Mouse (Mus musculus) c-Kit-positive CD71-positive TER-119-negative erythroid progenitor cells, embryonic 14.5 days (primary cell): Measurements from ENCODE around the gene Grin2d.
"Not testable (repeated sequence)": the region's sequence is repeated elsewhere in the genome, so short reads cannot be mapped to it uniquely, and the experiment has no call there.

ENCODE experiments used
- DNase-seq: peaks from one replicate; pipeline ENCODE4 v3.0.0-alpha.2; 2013; ENCODE audit warnings: low read depth

Gene Grin2d

DNA sequence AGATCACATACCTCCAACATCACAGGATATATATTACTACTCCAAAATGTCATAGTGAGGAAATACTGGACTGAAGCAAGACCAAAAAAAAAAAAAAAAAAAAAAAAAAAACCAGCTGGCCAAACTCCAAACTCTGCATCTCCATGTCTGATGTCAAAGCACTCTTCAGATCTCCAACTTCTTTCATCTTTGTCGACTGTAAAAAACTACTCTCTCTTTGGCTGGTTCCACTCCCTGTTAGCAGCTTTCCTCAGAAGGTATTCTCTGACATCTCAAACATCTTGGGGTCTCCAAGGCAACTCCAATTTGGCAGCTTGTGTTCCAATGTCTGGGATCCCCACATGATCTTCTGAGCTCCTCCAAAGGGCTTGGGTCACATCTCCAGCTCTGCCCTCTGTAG lies at the start of gene Grin2d:
Grin2d (minus strand) TSS at position 101 of the 400 bp plus-strand sequence.
- not testable (repeated sequence) for DNase-seq

- no peak for DNase-seq
These were observed 46.2 kb upstream of the Grin2d start for GRCm38 (mm10) chr7:45924429-45924816.

GRCm38 (mm10) chr7:45923762-45924428 lies 45.7 kb upstream of the Grin2d start, which contains the start of gene Ccdc114:
Gene Ccdc114 (plus strand): TSS chr7:45924072.
- peak; percentile 45 for DNase-seq

DNA sequence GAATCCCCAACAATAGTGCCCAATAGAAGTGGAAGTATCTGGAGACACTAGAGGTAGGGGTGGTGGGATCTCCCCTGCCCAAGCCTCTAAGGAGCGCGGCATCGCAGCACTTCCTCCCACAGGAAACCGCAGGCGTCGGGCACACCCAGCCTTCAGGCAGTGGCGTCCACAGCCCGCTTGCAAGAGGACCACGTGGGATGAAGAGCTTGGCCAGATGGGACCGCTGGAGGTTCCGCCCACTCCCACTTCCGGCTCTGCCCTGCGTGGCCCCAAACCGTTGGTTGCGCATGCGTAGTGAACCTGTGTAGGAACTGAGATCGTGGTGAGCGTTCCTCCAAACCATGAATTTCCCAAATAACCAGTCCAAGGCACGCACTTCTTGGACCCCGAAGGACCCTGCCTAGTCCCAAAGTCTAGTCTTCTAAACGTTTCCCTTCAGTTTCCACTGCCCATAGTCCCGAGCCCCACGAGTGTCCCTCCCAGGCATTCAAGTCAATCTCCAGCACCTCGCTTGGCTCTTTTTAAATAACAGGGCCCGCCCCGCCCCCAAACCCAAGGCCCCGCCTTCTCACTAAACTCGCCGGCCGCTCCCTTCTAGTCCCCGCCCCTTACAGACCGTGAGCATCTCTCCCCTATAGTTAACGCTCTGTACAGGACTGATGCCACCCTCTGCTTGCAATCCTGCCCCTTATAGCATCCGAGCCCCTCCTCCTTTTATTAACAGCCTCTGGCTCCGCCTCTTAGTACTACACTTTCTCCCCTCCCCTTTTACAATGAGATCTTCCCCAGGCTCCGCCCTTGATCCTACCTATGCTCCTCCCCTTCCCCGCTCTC lies 45.0 kb upstream of the Grin2d start:
- DNase-seq, result peak; percentile 93

DNA sequence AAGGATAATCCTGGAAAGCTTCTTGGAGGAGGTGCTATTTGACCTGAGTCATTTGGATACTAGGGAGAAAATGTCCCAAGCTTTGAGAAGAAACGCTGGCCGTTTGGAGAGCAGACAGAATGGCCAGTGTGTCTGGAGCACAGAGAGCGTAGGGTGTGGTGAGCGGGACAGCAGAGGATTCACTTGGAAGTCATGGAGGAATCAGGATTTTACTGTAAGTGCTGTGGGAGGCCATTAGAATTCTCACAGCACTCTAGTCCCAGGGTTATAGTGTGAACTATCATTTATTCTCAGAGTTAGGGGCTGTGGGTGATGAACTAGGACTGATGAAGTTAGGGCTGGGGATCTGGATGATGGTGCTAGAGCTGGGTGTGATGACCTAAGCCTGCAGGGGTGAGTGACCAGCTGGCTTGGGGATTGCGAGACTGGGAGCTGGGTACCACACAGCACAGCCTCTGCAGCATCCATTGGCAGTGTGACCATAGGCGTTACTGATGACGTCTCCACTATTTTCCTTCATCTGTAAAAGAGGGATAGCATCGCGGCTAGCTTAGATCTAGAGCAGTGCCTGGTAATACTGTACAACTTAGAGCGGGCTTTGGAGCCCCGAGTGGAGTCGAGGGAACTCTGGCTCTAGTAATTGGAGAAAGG lies 43.9 kb upstream of the Grin2d start:
- no peak for DNase-seq

GRCm38 (mm10) chr7:45921242-45921621 lies 43.1 kb upstream of the Grin2d start, which contains the start of gene Emp3:
Gene Emp3 (minus strand): TSS chr7:45921404.
- DNase-seq, result peak; percentile 61

DNA sequence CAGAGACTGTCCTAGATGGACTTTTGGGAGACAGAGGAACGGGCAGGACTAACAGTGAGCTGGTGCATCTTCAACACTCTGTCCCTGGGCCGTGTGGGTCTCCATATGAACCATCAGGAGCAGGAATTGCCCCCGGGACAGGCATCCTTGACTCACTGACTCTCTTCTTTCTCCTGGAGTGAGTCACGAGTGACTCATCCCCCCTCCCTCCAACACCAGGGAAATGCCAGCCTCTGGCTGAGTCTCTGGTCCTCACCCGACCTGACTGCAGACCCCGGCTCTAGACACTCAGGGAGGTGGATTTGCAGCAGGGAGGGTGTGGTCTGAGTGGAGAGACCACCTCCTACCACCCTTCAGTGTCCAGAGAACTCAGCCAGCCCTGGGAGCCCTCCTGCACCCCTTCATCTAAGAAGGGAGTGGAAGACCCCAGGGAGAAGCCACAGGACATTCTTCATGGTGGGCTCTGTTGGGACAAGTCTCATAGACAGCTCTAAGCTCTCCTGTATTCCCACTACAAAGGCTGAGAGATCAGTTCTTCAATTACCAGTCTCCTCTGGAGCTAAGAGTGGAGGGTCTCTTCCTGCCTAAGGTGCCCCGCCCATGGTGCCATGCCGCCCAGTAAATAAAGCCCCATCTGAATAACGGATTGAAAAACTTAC lies 42.5 kb upstream of the Grin2d start:
- no peak for DNase-seq

- no peak for DNase-seq
These were observed 41.6 kb upstream of the Grin2d start for GRCm38 (mm10) chr7:45919761-45920160.

- no peak for DNase-seq
These were observed 41.0 kb upstream of the Grin2d start for GRCm38 (mm10) chr7:45919083-45919671.

DNA sequence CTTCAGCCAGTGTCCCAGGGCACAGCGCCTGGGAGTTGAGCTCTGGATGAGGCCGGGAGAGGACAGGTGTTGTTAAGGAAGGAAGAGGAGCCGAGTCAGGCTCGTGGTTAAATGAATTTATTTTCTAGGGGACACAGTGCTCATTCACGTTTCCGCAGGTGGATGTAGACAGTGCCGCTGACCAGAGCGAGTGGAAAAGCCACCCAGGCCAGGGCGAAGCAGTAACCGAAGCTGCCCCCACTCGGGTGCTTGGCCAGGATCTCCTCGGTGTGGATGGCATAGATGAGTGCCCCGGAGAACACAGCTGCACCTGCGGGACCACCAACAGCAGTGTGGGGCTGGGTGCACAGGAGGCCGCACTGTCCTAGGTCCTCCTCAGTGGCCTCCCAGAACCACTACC lies 39.7 kb upstream of the Grin2d start:
- DNase-seq, result no peak

DNA sequence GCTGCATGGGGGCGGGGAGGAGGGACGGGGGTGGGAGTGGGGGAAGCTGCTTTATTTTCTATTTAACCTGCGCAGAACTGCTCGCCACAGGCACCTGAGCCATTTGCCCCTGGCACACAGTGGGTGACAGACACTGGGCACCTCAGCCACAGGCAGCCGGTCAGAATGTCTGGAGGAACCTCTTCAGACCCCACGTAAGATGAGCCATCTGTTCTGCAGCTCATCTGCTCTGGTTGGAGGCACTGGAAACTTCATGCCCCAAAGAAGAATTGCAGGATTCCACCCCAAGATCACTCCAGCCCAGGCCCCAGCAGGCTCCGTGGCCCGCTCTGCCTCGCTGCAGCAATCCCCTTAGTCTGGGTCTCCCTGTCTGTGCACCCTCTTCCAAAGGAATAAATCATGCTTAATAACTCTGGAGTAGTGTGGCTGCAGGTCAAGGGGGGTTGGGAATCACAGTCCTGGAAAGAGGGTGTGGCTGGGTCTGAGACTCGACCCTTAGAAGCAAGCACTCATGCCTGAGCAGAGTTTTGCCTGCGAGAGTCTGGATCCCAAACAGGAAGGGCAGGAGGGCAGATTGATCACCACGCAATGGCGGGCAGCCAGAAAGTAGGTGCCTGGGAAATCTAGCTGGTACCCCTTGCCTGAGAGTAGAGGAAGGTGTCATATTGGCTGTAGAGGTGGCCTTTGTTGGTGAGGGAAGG lies 39.0 kb upstream of the Grin2d start:
- no peak for DNase-seq

DNA sequence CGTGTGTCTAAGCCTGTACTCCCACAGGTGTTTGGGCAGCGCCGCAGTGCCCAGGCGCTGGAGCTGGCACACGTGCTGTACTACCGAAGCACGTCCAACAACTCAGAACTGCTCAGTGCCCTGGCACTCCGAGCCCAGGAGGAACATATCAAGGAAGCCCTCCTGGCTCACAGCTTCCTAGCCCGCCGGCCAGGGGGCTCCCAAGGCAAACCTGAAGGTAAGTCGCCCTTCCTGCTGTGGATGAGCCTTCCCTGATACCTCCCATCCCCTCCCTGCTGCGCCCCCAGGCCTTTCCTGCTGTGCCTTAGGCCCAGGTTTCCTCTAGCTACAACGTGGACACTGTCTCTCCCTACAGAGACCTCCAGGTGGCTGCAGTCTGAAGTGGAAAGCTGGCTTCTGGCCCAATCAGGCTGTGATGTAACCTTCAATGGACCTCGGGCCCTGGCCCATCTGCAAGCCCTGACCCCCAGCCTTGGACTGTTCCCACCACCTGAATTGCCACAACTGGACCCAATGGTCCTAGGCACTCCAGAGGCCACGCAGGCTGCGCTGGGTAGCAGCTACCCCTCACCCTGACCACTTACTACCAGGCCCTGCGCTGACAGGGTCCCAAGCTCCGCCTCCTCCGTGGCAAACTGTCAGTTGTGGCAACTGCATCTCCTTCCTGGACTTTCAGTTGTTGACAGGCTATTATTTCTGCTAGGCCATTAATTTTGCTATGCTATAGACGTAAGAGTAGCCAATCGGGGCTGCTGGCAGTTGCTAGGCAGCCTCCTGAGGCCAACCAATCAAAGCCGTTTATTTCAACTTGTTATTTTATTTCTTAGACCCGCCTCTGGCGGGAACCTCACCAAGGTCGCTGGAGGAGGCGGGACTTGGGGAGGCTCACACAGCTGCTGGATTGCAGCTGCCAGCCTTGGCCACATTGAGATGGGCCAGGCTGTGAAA lies 38.2 kb upstream of the Grin2d start:
- peak; percentile 70 for DNase-seq

DNA sequence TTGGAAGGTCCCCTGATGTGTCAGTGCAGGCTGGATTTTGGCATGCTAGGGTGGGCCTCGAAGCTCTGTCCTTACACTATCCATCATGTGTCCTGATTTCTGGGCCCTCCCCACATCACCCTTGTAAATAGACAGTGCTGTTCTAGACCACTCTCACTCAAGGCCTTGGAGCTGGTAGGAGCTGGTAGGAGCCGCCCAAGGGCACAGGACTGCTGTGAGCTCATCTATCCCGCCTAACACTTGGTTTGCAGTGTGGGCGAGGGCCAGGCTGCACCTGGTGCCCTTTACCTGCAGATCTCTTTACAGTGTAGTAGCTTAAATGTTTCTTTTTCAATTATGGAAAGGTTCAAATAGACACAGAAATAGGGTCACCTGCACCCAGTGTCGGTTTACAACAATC lies 36.8 kb upstream of the Grin2d start:
- no peak for DNase-seq

- no peak for DNase-seq
These were observed 35.9 kb upstream of the Grin2d start for GRCm38 (mm10) chr7:45914067-45914466.

DNA sequence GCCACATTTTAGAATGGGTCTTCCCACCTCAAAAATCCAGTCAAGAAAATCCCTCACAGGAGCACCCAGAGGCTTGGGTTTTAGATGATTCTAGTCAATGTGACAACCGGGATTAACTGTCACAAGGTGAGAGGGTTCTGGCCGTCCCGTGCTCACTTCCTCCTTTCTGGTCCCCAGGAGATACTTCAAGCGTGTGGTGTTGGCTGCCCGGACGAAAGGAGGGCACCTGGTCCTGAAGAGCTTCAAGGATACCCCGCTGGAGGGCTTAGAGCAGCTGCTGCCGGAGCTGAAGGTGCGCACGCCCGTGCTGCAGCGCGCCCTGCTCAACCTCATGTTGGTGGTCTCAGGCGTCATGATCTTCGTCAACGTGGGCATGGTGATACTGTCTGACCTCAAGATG lies 31.0 kb upstream of the Grin2d start:
- no peak for DNase-seq

- DNase-seq, result no peak
These were observed 30.2 kb upstream of the Grin2d start for GRCm38 (mm10) chr7:45908384-45908783.

DNA sequence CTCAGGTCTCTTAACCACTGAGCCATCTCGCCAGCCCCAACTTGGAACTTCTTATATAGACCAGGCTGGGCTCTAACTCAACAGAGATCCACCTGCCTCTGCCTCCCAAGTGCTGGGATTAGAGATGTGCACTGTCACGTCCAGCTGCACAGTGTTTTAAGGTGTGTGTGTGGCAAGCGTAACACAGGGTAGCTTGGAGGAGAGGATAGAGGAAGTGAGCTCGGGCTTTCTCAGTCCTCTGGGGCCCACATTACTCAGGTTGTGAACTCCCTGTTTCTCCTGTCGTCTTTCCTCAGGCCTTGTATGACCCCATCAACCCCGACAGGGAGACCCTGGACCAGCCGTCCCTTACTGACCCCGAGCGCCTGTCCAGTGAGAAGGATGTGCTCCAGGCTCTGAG lies 28.4 kb upstream of the Grin2d start:
- DNase-seq, result no peak

- DNase-seq, result no peak
These were observed 24.4 kb upstream of the Grin2d start for GRCm38 (mm10) chr7:45902481-45903002.

GRCm38 (mm10) chr7:45901562-45901961 lies 23.4 kb upstream of the Grin2d start:
- peak; percentile 80 for DNase-seq

GRCm38 (mm10) chr7:45898125-45898524 lies 19.9 kb upstream of the Grin2d start:
- not testable (repeated sequence) for DNase-seq
